Mouse (Mus musculus) CH12.LX (cell line): Measurements from ENCODE around the gene Ecsit. TPM values are rescaled to one million over a fixed set of nuclear protein-coding genes. Genes with fewer than 3 reads are reported as not detected.
A peak's percentile ranks its signal among the peaks of the same experiment; 100 is the strongest.

Source experiments
- DNase-seq: peaks from one replicate; pipeline ENCODE4 v3.0.0-alpha.2; 2013; ENCODE audit errors: extremely low read depth
- H3K27ac ChIP-seq: 2 replicates; pipeline ENCODE4 v1.5.1; 2012; ENCODE audit warnings: low read depth, mild to moderate bottlenecking, control low read depth, moderate library complexity; ENCODE audit not compliant: insufficient read depth
- H3K27me3 ChIP-seq: replicated peaks from 2 replicates; pipeline ENCODE3; 2012; ENCODE audit warnings: inconsistent platforms
- H3K36me3 ChIP-seq, 2 experiments: replicated peaks in 1 of 2; 2 replicates each; pipeline versions ENCODE3 to v1.6.1; 2012; ENCODE audit warnings: inconsistent platforms in 1 of 2, low read length in 1 of 2, mild to moderate bottlenecking in 1 of 2, mixed read lengths in 1 of 2, moderate library complexity in 1 of 2; ENCODE audit not compliant: control insufficient read depth in 1 of 2, insufficient read depth in 1 of 2
- H3K4me1 ChIP-seq, 2 experiments: 2 replicates each; pipeline ENCODE4 v1.6.1; 2012; ENCODE audit warnings: inconsistent platforms in 1 of 2, moderate library complexity in 1 of 2; ENCODE audit not compliant: insufficient read depth in 2 of 2, control insufficient read depth in 1 of 2
- H3K4me2 ChIP-seq: 2 replicates; pipeline ENCODE4 v1.6.1; 2012; ENCODE audit warnings: low read depth, mild to moderate bottlenecking, control low read depth; ENCODE audit not compliant: poor library complexity, insufficient read depth, severe bottlenecking
- H3K4me3 ChIP-seq, 3 experiments: fragments of 150-350 bp in 1 of 3; sonication (generic) in 1 of 3; replicated peaks in 1 of 3; 2 replicates each; pipeline versions ENCODE3 to v1.5.1; 2011 to 2012; ENCODE audit warnings: low read depth in 2 of 3, low read length in 2 of 3, mild to moderate bottlenecking in 2 of 3, moderate library complexity in 2 of 3, control low read depth in 1 of 3, improper control_type of control experiment in 1 of 3, inconsistent platforms in 1 of 3, mixed read lengths in 1 of 3; ENCODE audit not compliant: poor library complexity in 1 of 3
- H3K79me2 ChIP-seq: replicated peaks from 2 replicates; pipeline ENCODE4 v1.6.1; 2012; ENCODE audit warnings: mild to moderate bottlenecking, moderate library complexity; ENCODE audit not compliant: control insufficient read depth, poor library complexity, insufficient read depth, severe bottlenecking; ENCODE audit errors: extremely low read depth
- H3K9ac ChIP-seq: 2 replicates; pipeline ENCODE4 v1.6.1; 2012; ENCODE audit warnings: low read depth, mild to moderate bottlenecking, control low read depth, moderate library complexity; ENCODE audit not compliant: insufficient read depth
- H3K9me3 ChIP-seq: replicated peaks from 2 replicates; pipeline ENCODE3; 2012; ENCODE audit warnings: low read length, inconsistent platforms, mixed read lengths
- CHD2 ChIP-seq: IDR thresholded peaks from 2 replicates; pipeline ENCODE4 v1.6.1; 2011; ENCODE audit warnings: low read length, improper control_type of control experiment
- ELF1 ChIP-seq: IDR thresholded peaks from 2 replicates; pipeline ENCODE4 v1.6.1; 2014; ENCODE audit warnings: low read depth, mild to moderate bottlenecking, inconsistent platforms, low read length, improper control_type of control experiment
- GABPA ChIP-seq: IDR thresholded peaks from 2 replicates; pipeline ENCODE4 v1.6.1; 2012; ENCODE audit warnings: low read depth, low read length, improper control_type of control experiment, inconsistent platforms; ENCODE audit not compliant: insufficient replicate concordance
- HCFC1 ChIP-seq: IDR thresholded peaks from 2 replicates; pipeline ENCODE4 v1.6.1; 2012; ENCODE audit warnings: low read depth, mild to moderate bottlenecking, inconsistent platforms, low read length, improper control_type of control experiment
- JUND ChIP-seq: conservative IDR thresholded peaks from 2 replicates; pipeline ENCODE4 v1.6.1; 2011; ENCODE audit warnings: low read depth, low read length, improper control_type of control experiment
- MAFK ChIP-seq: IDR thresholded peaks from 2 replicates; pipeline ENCODE4 v1.6.1; 2011; ENCODE audit warnings: low read length, improper control_type of control experiment; ENCODE audit not compliant: insufficient replicate concordance
- MAX ChIP-seq: IDR thresholded peaks from 2 replicates; pipeline ENCODE4 v1.6.1; 2011; ENCODE audit warnings: low read length, improper control_type of control experiment
- MAZ ChIP-seq: IDR thresholded peaks from 2 replicates; pipeline ENCODE4 v1.6.1; 2012; ENCODE audit warnings: low read depth, mild to moderate bottlenecking, inconsistent platforms, low read length, improper control_type of control experiment, moderate library complexity
- MEF2A ChIP-seq: IDR thresholded peaks from 2 replicates; pipeline ENCODE4 v1.6.1; 2014; ENCODE audit warnings: low read depth, mild to moderate bottlenecking, inconsistent platforms, low read length, improper control_type of control experiment, borderline replicate concordance
- MXI1 ChIP-seq: IDR thresholded peaks from 2 replicates; pipeline ENCODE4 v1.6.1; 2011; ENCODE audit warnings: mild to moderate bottlenecking, low read depth, low read length, improper control_type of control experiment
- NRF1 ChIP-seq: IDR thresholded peaks from 2 replicates; pipeline ENCODE4 v1.6.1; 2014; ENCODE audit warnings: low read depth, mild to moderate bottlenecking, inconsistent platforms, low read length, improper control_type of control experiment, moderate library complexity
- PAX5 ChIP-seq: IDR thresholded peaks from 2 replicates; pipeline ENCODE4 v1.6.1; 2012; ENCODE audit warnings: low read length, inconsistent platforms, mixed read lengths
- POLR2A ChIP-seq: IDR thresholded peaks from 2 replicates; pipeline ENCODE4 v1.6.1; 2011; ENCODE audit warnings: low read depth, mild to moderate bottlenecking, improper control_type of control experiment, low read length
- RAD21 ChIP-seq: IDR thresholded peaks from 2 replicates; pipeline ENCODE4 v1.6.1; 2011; ENCODE audit warnings: low read depth, mild to moderate bottlenecking, low read length, improper control_type of control experiment, moderate library complexity
- SMC3 ChIP-seq: IDR thresholded peaks from 2 replicates; pipeline ENCODE4 v1.6.1; 2011; ENCODE audit warnings: low read depth, low read length, improper control_type of control experiment
- UBTF ChIP-seq: IDR thresholded peaks from 2 replicates; pipeline ENCODE4 v1.6.1; 2012; ENCODE audit warnings: low read depth, mild to moderate bottlenecking, inconsistent platforms, low read length, improper control_type of control experiment, moderate library complexity
- USF1 ChIP-seq: IDR thresholded peaks from 2 replicates; pipeline ENCODE4 v1.6.1; 2014; ENCODE audit warnings: low read depth, mild to moderate bottlenecking, inconsistent platforms, low read length, improper control_type of control experiment
- ZMIZ1 ChIP-seq: IDR thresholded peaks from 2 replicates; pipeline ENCODE4 v1.6.1; 2012; ENCODE audit warnings: low read depth, mild to moderate bottlenecking, inconsistent platforms, low read length, improper control_type of control experiment
- ZNF384 ChIP-seq: IDR thresholded peaks from 2 replicates; pipeline ENCODE4 v1.6.1; 2012; ENCODE audit warnings: low read depth, low read length, improper control_type of control experiment, inconsistent platforms
- dilution Hi-C: fragments of 300-500 bp; cut with MboI; formaldehyde crosslinking; loops from 2 replicates; pipeline ENCODE4 v1.14.3; 2020; ENCODE audit warnings: low sequenced_read_pairs; ENCODE audit not compliant: extremely low pct_unique_long_range_greater_than_20kb, extremely low pct_ligation_motif_present
- in situ Hi-C: fragments of 300-500 bp; cut with MboI; formaldehyde crosslinking; loops from 3 replicates; pipeline ENCODE4 v1.14.3; 2019; ENCODE audit warnings: low sequenced_read_pairs, low pct_ligation_motif_present, low pct_unique_long_range_greater_than_20kb, mixed read lengths
- polyA plus RNA-seq: library from polyadenylated mRNA; unstranded; fragments of >175 nt; gene quantifications from 2 replicates; pipeline ENCODE4 v1.2.1, GENCODE M21; 2012; ENCODE audit warnings: low read depth; ENCODE audit not compliant: insufficient read length
- total RNA-seq, 2 experiments: library from RNA; depleted of rRNA; stranded (reverse); fragments of 300-350 nt in 1 of 2; fragments of >200 nt in 1 of 2; gene quantifications; 2 replicates each; pipeline ENCODE4 v1.2.3; 2012 to 2014

Ecsit gene
- total and polyA plus RNA-seq, 3 experiments, result 38.7 to 57.1 (median 48.5) TPM

GRCm38 (mm10) chr9:22092746-22093145 is 7.5 kb upstream of the Ecsit start:
- TF ChIP-seq UBTF, result no peak
- no peak for TF ChIP-seq CHD2
- TF ChIP-seq PAX5, result no peak
- TF ChIP-seq ZNF384, result 0 out of 2 replicates have a peak, but pooled peaks have one; percentile 25
- TF ChIP-seq ZMIZ1, result no peak
- TF ChIP-seq MEF2A, result no peak
- no peak for TF ChIP-seq RAD21
- TF ChIP-seq NRF1, result no peak

GRCm38 (mm10) chr9:22089986-22090385 is 4.7 kb upstream of the Ecsit start:
- Histone ChIP-seq H3K9me3 (no peaks in the 10 kb centered on the region), H3K4me2 (no peak overlapping the region), H3K79me2 (peaks cover 3% of the 10 kb centered on the region; the same call in 1 of the 2 replicates), H3K4me3 (no peak overlapping the region), H3K9ac (no peak overlapping the region), H3K27me3 (peaks cover 5% of the 10 kb centered on the region), H3K4me1 (peaks cover 0 to 5% of the 10 kb centered on the region in 2 experiments; a peak in 2 of 4 replicates), H3K27ac (no peak overlapping the region), H3K36me3 (no peaks in the 10 kb centered on the region)
- no peak for DNase-seq
- TF ChIP-seq MAFK (no peak), SMC3 (no peak), ZMIZ1 (no peak), MXI1 (no peak)
- dilution Hi-C loops, result no loop called here
- in situ Hi-C loops, result no loop called here

More at GRCm38 (mm10) chr9:22092746-22093145, 7.5 kb upstream of the Ecsit start:
- in situ Hi-C loops, result no loop called here
- Histone ChIP-seq H3K4me2 (no peak overlapping the region), H3K9ac (no peak overlapping the region), H3K27me3 (peaks cover 15% of the 10 kb centered on the region), H3K9me3 (no peaks in the 10 kb centered on the region), H3K36me3 (no peaks in the 10 kb centered on the region), H3K4me3 (no peak overlapping the region), H3K27ac (no peak overlapping the region), H3K79me2 (no peaks in the 10 kb centered on the region), H3K4me1 (peaks cover 4 to 7% of the 10 kb centered on the region in 2 experiments; a peak in 2 of 4 replicates)
- dilution Hi-C loops, result no loop called here
- no peak for DNase-seq

- dilution Hi-C loops (no loop called here), in situ Hi-C loops (no loop called here)
- TF ChIP-seq USF1 (no peak), MAFK (no peak), JUND (no peak), ELF1 (no peak), MAX (no peak), POLR2A (no peak), HCFC1 (no peak), MAZ (no peak), GABPA (no peak)
- Histone ChIP-seq H3K9ac (no peak overlapping the region), H3K9me3 (no peaks in the 10 kb centered on the region), H3K79me2 (peaks cover 3% of the 10 kb centered on the region; the same call in 1 of the 2 replicates), H3K4me2 (no peak overlapping the region), H3K27ac (no peak overlapping the region), H3K27me3 (peaks cover 5% of the 10 kb centered on the region), H3K36me3 (no peaks in the 10 kb centered on the region), H3K4me3 (no peak overlapping the region), H3K4me1 (peaks cover 0 to 8% of the 10 kb centered on the region in 2 experiments; a peak in 2 of 4 replicates)
- DNase-seq, result no peak
These were observed 4.0 kb upstream of the Ecsit start for GRCm38 (mm10) chr9:22089281-22089680.
